Mouse (Mus musculus) CH12.LX (cell line): ENCODE data around the gene Agfg1.

Experiments
- CTCF ChIP-seq, 2 experiments: IDR thresholded peaks in 1 of 2; conservative IDR thresholded peaks in 1 of 2; 2 replicates each; pipeline ENCODE4 v1.5.1; 2011 to 2012; ENCODE audit warnings: low read depth in 2 of 2, low read length in 2 of 2, improper control_type of control experiment in 1 of 2, inconsistent platforms in 1 of 2, mild to moderate bottlenecking in 1 of 2, moderate library complexity in 1 of 2
- EP300 ChIP-seq: IDR thresholded peaks from 2 replicates; pipeline ENCODE4 v1.6.1; 2011; ENCODE audit warnings: low read length, improper control_type of control experiment
- TBP ChIP-seq: conservative IDR thresholded peaks from 2 replicates; pipeline ENCODE4 v1.6.1; 2011; ENCODE audit warnings: low read depth, low read length, improper control_type of control experiment
- ZNF384 ChIP-seq: IDR thresholded peaks from 2 replicates; pipeline ENCODE4 v1.6.1; 2012; ENCODE audit warnings: low read depth, low read length, improper control_type of control experiment, inconsistent platforms

GRCm38 (mm10) chr1:82820179-82820578 is 19.1 kb upstream of the Agfg1 start:
- no peak for TF ChIP-seq CTCF (conservative IDR thresholded peaks at IDR 0.05 in 1 of 2, IDR thresholded peaks at IDR 0.05 in 1 of 2; ENCODE audit: low read depth in 2 of 2, low read length in 2 of 2)
- no peak for TF ChIP-seq EP300
- no peak for TF ChIP-seq ZNF384
- no peak for TF ChIP-seq TBP
